Mouse (Mus musculus) liver, embryonic 13.5 days (tissue): Measurements from ENCODE around the gene March6. TPM values are rescaled to one million over a fixed set of nuclear protein-coding genes. Genes with fewer than 3 reads are reported as not detected.

Source experiments
- ATAC-seq: fragments of 200-750 bp; cut with Nextera tagmentation; 2 replicates; pipeline ENCODE4 v1.8.0; 2017; ENCODE audit warnings: low read depth, mild to moderate bottlenecking, moderate number of reproducible peaks, moderate library complexity
- DNase-seq: peaks from one replicate; pipeline ENCODE4 v3.0.0; 2022
- H3K27ac ChIP-seq: fragments of 300-500 bp; sonication (generic); 2 replicates; pipeline ENCODE4 v1.5.1; 2015; ENCODE audit warnings: moderate library complexity, mild to moderate bottlenecking, inconsistent platforms
- H3K27me3 ChIP-seq: fragments of 300-500 bp; sonication (generic); 2 replicates; pipeline ENCODE4 v1.6.1; 2015; ENCODE audit warnings: mild to moderate bottlenecking, inconsistent platforms
- H3K36me3 ChIP-seq: fragments of 300-500 bp; sonication (generic); 2 replicates; pipeline ENCODE4 v1.6.1; 2015; ENCODE audit warnings: mild to moderate bottlenecking, inconsistent platforms
- H3K4me1 ChIP-seq: fragments of 300-500 bp; sonication (generic); replicated peaks from 2 replicates; pipeline ENCODE4 v1.6.1; 2015; ENCODE audit warnings: inconsistent platforms
- H3K4me2 ChIP-seq: fragments of 300-500 bp; sonication (generic); 2 replicates; pipeline ENCODE4 v1.6.1; 2015; ENCODE audit warnings: inconsistent platforms, mild to moderate bottlenecking, moderate library complexity
- H3K4me3 ChIP-seq: fragments of 300-500 bp; sonication (generic); replicated peaks from 2 replicates; pipeline ENCODE4 v1.5.1; 2015; ENCODE audit warnings: mild to moderate bottlenecking, inconsistent platforms
- H3K9ac ChIP-seq: fragments of 300-500 bp; sonication (generic); 2 replicates; pipeline ENCODE4 v1.6.1; 2015; ENCODE audit warnings: mild to moderate bottlenecking, inconsistent platforms
- H3K9me3 ChIP-seq: fragments of 300-500 bp; sonication (generic); replicated peaks from 2 replicates; pipeline ENCODE4 v1.6.1; 2016; ENCODE audit warnings: inconsistent platforms
- WGBS: fragments of 180-500 bp; shearing (Covaris S2); methylation state at CpG from one replicate; pipeline ENCODE4 v1.1.7; 2015; ENCODE audit not compliant: insufficient replicate concordance; 5-methylcytosine and 5-hydroxymethylcytosine counted together
- polyA plus RNA-seq: library from polyadenylated mRNA; unstranded; fragments of >200 nt; fragmentation: Nextera tagmentation; extraction: Ambion mirVana; gene quantifications from 2 replicates; pipeline ENCODE4 v1.2.1, GENCODE M21; 2015

March6 gene
- polyA plus RNA-seq, 1 experiment from 2014 or later = 12.7 TPM

DNA sequence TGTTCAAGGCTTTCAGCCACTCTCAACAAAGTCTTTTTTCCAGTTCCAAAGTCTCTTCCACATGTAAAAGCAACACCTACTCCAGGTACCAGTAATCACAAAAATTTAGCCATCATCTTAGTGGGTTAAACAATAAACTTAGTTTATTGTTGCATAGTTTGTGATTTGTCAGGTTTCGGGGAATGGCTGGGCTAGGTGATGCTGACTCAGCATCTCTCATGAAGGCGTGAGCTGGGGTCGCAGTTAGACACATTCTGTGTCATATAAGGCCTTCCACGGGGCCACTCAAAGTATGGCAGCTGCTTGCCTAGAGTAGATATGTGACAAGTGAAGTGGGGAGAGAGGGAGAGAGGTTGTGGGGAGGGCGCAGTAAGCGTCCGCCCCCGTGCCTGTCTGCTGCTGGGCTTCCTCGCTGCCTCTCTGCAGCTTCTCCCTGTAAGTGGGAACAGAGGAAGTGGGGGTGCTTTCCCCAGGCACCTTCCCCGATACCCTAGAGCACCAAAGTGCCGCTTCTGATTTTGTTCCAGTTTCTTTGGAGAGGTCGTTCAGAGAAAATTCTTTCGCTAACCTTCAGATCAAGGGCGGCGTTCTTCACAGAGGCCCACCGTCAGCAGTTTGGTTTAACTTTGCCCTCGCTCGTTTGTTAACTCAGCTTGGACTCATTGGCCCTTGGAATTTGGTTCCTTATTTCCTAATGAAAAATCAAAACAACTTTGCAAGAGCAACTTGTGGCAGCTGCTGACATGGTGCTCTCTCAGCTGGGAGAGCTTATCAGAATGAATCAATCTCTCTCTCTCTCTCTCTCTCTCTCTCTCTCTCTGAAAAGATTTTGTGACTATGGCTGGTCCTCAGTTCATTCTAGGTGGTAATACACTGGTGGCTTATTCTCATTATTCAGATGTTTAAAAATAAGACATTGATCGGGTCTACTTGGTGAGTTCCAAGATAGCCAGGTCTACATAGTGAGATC lies 33.0 kb upstream of the March6 start:
- H3K27ac ChIP-seq = no peak overlapping the region
- H3K4me3 ChIP-seq = no peak overlapping the region
- H3K27me3 ChIP-seq = no peaks in the 10 kb centered on the region
- H3K4me2 ChIP-seq = 0 out of 2 replicates have a peak overlapping the region, but pooled peaks have one; percentile 4
- DNase-seq (no peak), ATAC-seq (no peak)
- 62% methylated on average over 19 of the region's 19 CpGs for WGBS
- H3K9ac ChIP-seq = no peak overlapping the region
- H3K4me1 ChIP-seq = peaks cover 29% of the 10 kb centered on the region
- H3K36me3 ChIP-seq = no peaks in the 10 kb centered on the region
- no peaks in the 10 kb centered on the region for H3K9me3 ChIP-seq

DNA sequence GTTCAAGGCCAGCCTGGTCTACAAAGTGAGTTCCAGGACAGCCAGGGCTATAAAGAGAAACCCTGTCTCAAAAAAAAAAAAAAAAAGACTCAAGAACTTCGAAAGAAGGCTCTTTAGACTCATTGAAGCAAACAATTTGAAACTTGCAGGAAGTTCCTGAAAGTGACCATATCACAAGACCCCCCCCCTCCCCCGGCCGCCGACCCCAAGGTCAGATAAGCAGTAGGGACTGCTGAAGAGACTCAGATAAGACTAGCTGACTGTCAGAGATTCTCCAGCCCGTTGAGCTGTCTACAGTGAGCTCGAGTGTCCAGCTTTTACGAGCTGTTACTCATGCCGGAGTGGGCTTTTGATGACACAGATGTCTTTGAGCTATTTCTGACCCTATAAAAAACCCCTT lies 32.0 kb upstream of the March6 start:
- no peak overlapping the region for H3K4me3 ChIP-seq
- H3K27ac ChIP-seq = no peak overlapping the region
- H3K4me1 ChIP-seq = peaks cover 21% of the 10 kb centered on the region
- no peaks in the 10 kb centered on the region for H3K27me3 ChIP-seq
- 34% methylated on average over 8 of the region's 8 CpGs for WGBS
- ATAC-seq (no peak), DNase-seq (no peak)
- H3K36me3 ChIP-seq = no peaks in the 10 kb centered on the region
- no peak overlapping the region for H3K4me2 ChIP-seq
- no peaks in the 10 kb centered on the region for H3K9me3 ChIP-seq
- no peak overlapping the region for H3K9ac ChIP-seq

DNA sequence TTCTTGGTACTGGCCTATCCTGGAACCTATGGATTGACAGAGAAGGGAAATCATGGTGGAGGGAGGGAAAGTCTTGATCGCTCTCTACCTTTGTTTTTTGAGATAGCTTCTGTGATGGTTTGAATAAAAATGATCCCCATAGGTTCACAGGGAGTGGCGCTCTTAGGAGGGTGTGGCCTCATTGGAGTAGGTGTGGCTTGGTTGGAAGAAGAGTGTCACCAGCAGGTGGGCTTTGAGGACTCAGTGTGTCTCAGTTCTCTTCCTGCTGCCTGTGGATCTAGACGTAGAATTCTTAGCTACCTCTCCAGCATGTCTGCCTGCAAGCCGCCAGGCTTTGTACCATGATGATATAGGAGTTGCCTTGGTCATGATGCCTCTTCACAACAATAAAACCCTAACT lies 31.1 kb upstream of the March6 start:
- Histone ChIP-seq H3K27me3 (no peaks in the 10 kb centered on the region), H3K9me3 (no peaks in the 10 kb centered on the region), H3K36me3 (no peaks in the 10 kb centered on the region), H3K9ac (no peak overlapping the region), H3K27ac (no peak overlapping the region), H3K4me3 (no peak overlapping the region), H3K4me2 (no peak overlapping the region), H3K4me1 (peaks cover 14% of the 10 kb centered on the region)
- ATAC-seq (no peak), DNase-seq (no peak)
- 82% methylated on average over 4 of the region's 4 CpGs for WGBS

DNA sequence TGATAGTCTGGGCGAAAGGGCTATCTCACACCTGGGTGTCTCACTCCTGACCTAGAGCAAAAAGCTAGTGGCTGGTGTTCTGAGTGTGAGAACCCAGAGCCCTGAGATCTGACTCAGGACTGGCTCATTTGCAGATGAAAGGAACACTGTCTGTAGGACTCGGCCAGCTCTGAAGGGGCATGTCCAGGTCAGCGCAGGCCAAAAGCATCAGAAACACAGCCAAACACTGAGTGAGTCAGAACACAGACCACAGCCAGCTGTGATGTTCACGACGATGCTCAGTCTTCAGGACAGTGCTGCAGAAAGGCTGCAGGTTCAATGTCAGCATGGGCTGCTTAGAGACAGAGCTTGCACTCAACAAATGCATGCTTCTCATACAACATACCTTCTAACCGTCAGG lies 30.5 kb upstream of the March6 start:
- Histone ChIP-seq H3K4me1 (peaks cover 14% of the 10 kb centered on the region), H3K4me2 (no peak overlapping the region), H3K27me3 (no peaks in the 10 kb centered on the region), H3K27ac (no peak overlapping the region), H3K36me3 (no peaks in the 10 kb centered on the region), H3K9ac (no peak overlapping the region), H3K4me3 (no peak overlapping the region), H3K9me3 (no peaks in the 10 kb centered on the region)
- DNase-seq (no peak), ATAC-seq (no peak)
- WGBS = 72% methylated on average over 6 of the region's 6 CpGs

DNA sequence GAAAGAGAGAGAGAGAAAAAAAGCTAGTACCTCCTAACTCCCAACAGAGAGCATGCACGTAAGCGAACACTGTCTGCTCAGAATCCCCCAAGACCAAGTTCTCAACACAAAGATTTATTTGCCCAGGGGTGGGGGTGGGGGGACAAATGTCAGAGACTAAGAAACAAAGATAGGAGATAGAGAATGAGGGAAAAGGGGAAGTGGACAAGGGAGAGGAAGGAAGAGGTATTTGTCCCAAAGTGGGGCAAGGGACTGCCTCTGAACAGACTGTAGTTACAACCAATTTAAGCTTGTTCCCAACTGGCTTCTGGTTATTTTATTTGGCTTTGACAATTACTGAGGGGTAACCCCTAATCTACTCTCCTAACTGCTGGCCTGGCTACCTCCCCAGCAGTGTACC lies 24.0 kb upstream of the March6 start:
- DNase-seq = no peak
- H3K4me1 ChIP-seq = no peaks in the 10 kb centered on the region
- H3K36me3 ChIP-seq = no peaks in the 10 kb centered on the region
- no peak overlapping the region for H3K9ac ChIP-seq
- 34% methylated on average over 2 of the region's 2 CpGs for WGBS
- H3K4me2 ChIP-seq = no peak overlapping the region
- H3K4me3 ChIP-seq = no peak overlapping the region
- no peaks in the 10 kb centered on the region for H3K27me3 ChIP-seq
- no peaks in the 10 kb centered on the region for H3K9me3 ChIP-seq
- ATAC-seq = no peak
- no peak overlapping the region for H3K27ac ChIP-seq

DNA sequence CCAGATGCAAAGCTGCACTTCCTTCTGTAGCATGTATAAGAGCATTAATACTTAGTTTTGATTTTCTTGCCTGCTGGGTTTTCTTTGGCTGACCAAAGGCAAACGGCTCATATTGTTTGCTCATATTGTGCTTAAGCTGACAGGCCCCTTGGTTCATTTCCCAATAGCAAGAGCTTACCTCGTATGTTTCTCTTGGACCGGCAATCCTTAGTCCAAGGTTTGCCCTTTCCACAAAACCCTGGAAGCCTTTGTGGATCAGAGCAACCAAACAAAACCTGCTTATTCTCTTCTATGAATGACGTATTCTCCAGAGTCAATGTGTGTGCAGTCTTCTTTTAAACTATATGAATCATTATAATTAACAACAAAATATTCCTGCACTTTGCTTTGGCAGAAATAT lies 19.5 kb upstream of the March6 start:
- no peak overlapping the region for H3K9ac ChIP-seq
- no peak overlapping the region for H3K4me2 ChIP-seq
- no peak overlapping the region for H3K4me3 ChIP-seq
- ATAC-seq (no peak), DNase-seq (no peak)
- no peaks in the 10 kb centered on the region; the same call in 1 of the 2 replicates for H3K27me3 ChIP-seq
- H3K4me1 ChIP-seq = peaks cover 4% of the 10 kb centered on the region
- 73% methylated on average over 4 of the region's 4 CpGs for WGBS
- no peaks in the 10 kb centered on the region for H3K9me3 ChIP-seq
- no peaks in the 10 kb centered on the region for H3K36me3 ChIP-seq
- H3K27ac ChIP-seq = no peak overlapping the region

DNA sequence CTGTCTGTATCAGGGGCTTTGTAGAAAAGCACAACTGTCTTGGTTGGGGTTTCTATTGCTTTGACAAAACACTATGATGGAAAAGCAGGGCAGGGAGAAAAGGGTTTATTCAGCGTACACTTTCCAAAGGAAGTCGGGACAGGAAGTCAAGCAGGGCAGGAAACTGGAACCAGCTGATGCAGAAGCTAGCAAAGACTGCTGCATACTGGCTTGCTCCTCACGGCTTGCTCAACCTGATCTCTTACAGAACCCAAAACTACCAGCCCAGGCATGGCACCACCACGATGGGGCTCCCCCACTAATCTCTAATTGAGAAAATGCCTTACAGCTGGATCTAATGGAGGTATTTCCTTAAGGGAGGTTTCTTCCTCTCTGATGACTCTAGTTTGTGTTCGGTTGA lies 16.6 kb upstream of the March6 start:
- no peak overlapping the region for H3K4me2 ChIP-seq
- no peak overlapping the region for H3K9ac ChIP-seq
- H3K27ac ChIP-seq = no peak overlapping the region
- no peaks in the 10 kb centered on the region; the same call in 1 of the 2 replicates for H3K27me3 ChIP-seq
- H3K9me3 ChIP-seq = no peaks in the 10 kb centered on the region
- H3K4me1 ChIP-seq = peaks cover 24% of the 10 kb centered on the region
- DNase-seq (no peak), ATAC-seq (no peak)
- H3K36me3 ChIP-seq = no peaks in the 10 kb centered on the region
- no peak overlapping the region for H3K4me3 ChIP-seq
- WGBS = 47% methylated on average over 5 of the region's 5 CpGs

DNA sequence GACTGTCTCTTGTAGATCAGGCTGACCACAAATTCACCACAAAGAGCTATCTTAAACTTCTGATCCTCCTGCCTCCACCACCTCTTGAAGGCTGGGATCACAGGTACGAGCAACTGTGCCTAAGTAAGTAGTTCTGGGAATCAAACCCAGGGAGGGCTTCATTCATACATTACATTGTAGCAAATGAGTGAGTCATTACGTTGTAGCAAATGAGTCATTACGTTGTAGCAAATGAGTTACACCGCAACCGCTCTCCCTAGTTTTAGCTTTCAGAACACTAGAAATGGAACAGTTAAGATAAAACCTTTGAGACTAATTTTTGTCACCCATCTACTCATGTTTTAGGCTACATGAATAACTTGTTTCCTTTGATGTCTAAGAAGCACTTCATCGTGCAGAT lies 15.4 kb upstream of the March6 start:
- Histone ChIP-seq H3K9ac (no peak overlapping the region), H3K9me3 (no peaks in the 10 kb centered on the region), H3K4me1 (peaks cover 35% of the 10 kb centered on the region), H3K27me3 (no peaks in the 10 kb centered on the region; the same call in 1 of the 2 replicates), H3K4me2 (no peak overlapping the region), H3K36me3 (no peaks in the 10 kb centered on the region), H3K27ac (no peak overlapping the region), H3K4me3 (no peak overlapping the region)
- no peak for DNase-seq
- ATAC-seq = no peak
- 79% methylated on average over 6 of the region's 6 CpGs for WGBS

DNA sequence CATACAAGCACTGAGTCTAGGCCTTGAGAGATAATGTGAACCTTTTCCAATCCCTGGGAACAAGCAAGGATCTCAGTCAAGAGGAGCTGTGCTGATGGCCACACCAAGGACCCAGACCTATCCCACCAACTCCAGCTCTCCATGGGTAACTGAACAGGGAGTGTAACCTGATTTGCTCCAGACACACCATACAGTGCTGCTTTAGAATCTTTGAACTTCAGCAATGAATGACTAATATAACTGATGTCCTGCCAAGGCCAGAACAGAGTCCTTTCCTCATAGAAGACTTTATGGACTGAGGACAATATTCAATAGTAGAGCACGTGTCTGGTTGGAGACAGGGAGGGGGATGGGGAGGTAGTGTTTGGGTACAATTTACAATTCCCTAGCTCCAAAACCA lies 14.2 kb upstream of the March6 start:
- Histone ChIP-seq H3K36me3 (no peaks in the 10 kb centered on the region), H3K4me1 (peaks cover 47% of the 10 kb centered on the region), H3K4me3 (no peak overlapping the region), H3K9me3 (no peaks in the 10 kb centered on the region), H3K4me2 (no peak overlapping the region), H3K9ac (no peak overlapping the region), H3K27me3 (no peaks in the 10 kb centered on the region; the same call in 1 of the 2 replicates), H3K27ac (no peak overlapping the region)
- 56% methylated on average over 1 of the region's 1 CpGs for WGBS
- no peak for ATAC-seq
- DNase-seq = no peak

DNA sequence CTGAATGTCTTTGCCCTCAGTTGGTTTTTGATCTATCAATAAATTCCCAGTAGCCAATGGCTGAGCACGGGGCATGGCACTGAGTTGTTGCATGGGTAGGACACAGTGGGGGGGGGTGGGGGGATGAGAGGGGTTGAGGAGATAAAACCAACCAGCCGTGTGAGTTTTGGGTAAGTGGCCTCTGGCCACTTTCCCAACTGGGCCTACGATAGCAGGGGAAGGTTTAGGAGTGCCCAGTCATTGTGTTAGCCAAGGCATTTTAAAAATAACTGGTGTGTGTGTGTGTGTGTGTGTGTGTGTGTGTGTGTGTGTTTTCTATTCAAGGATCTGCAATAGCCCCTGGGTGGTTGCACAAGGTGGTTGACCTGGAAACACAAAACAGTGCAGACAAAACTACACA lies 12.4 kb upstream of the March6 start:
- 7% methylated on average over 3 of the region's 3 CpGs for WGBS

DNA sequence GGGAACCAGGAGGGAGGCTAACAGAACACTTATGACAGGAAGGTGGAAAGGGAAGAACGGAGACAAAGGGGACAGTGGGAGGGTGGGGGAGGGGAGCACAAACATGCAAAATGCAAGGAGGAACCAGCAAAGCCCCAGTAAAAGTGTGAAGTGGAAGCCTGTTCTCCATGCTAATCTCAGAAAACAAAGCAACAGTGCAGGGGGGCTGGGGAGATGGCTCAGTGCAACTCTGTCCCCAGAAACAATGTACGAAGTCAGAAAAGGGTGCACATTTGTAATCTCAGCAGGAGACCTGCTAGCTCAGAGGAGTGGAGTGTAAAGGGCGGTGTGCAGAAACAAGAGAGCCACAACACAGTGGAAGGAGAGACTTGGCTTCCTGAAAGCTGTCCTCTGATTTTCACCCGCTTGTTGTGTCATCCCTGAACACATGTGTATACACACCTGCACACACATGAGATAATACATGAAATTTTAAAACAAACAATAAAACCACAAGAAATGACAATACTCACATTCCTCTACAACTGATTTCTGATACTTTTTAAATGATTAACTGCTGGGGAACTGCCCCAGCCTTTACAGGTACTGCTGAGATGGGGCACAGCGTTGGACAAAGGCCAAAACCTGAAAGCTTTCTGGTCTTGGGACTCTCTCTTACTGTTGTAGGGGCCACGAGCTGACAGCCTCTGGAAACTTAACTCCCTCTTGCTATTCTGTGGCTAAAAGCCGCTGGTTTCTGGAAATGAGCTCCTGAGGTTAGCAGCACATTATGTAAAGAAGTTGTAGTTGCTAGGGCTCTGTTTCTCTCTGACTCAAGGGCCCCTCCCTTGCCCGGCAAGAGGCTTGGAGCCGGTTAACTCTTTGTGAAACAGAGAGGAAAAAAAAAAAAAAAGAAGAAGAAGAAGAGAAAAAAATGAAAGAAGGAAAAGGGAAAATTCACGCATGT lies 11.4 kb upstream of the March6 start:
- ATAC-seq = no peak
- no peaks in the 10 kb centered on the region for H3K27me3 ChIP-seq
- peak overlapping the region; percentile 22; the same call in 1 of the 2 replicates for H3K9ac ChIP-seq
- H3K36me3 ChIP-seq = no peaks in the 10 kb centered on the region
- H3K9me3 ChIP-seq = no peaks in the 10 kb centered on the region
- peak; percentile 50 for DNase-seq
- 16% methylated on average over 10 of the region's 10 CpGs for WGBS
- peak overlapping the region; percentile 35 for H3K4me2 ChIP-seq
- H3K4me1 ChIP-seq = peaks cover 66% of the 10 kb centered on the region
- H3K27ac ChIP-seq = peak overlapping the region; percentile 75
- no peak overlapping the region for H3K4me3 ChIP-seq

More for the DNA sequence above, 12.4 kb upstream of the March6 start:
- Histone ChIP-seq H3K9ac (no peak overlapping the region), H3K9me3 (no peaks in the 10 kb centered on the region), H3K4me3 (no peak overlapping the region), H3K36me3 (no peaks in the 10 kb centered on the region), H3K27ac (peak overlapping the region; percentile 75; the same call in 1 of the 2 replicates), H3K4me1 (peaks cover 62% of the 10 kb centered on the region), H3K4me2 (no peak overlapping the region; the same call in 1 of the 2 replicates), H3K27me3 (no peaks in the 10 kb centered on the region)
- ATAC-seq (no peak), DNase-seq (no peak)
